Mouse (Mus musculus) liver, embryonic 16.5 days (tissue): Measurements from ENCODE around the gene Pilrb1. TPM values are rescaled to one million over a fixed set of nuclear protein-coding genes. Genes with fewer than 3 reads are reported as not detected.
"Not testable (repeated sequence)": the region's sequence is repeated elsewhere in the genome, so short reads cannot be mapped to it uniquely, and the experiment has no call there.

ENCODE experiments used
- ATAC-seq: fragments of 200-750 bp; cut with Nextera tagmentation; 2 replicates; pipeline ENCODE4 v1.8.0; 2017; ENCODE audit warnings: low read depth, mild to moderate bottlenecking, moderate number of reproducible peaks, moderate library complexity
- H3K27ac ChIP-seq: fragments of 300-500 bp; sonication (generic); 2 replicates; pipeline ENCODE4 v1.5.1; 2014; ENCODE audit warnings: mild to moderate bottlenecking, low read length
- H3K27me3 ChIP-seq: fragments of 300-500 bp; sonication (generic); 2 replicates; pipeline ENCODE4 v1.6.1; 2014; ENCODE audit warnings: low read depth, low read length, mixed read lengths; ENCODE audit not compliant: control insufficient read depth, insufficient read depth
- H3K36me3 ChIP-seq: fragments of 300-500 bp; sonication (generic); 2 replicates; pipeline ENCODE4 v1.6.1; 2014; ENCODE audit warnings: mild to moderate bottlenecking; ENCODE audit not compliant: control insufficient read depth, insufficient read depth
- H3K4me1 ChIP-seq: fragments of 300-500 bp; sonication (generic); 2 replicates; pipeline ENCODE4 v1.6.1; 2014; ENCODE audit warnings: low read depth, low read length, mixed read lengths; ENCODE audit not compliant: control insufficient read depth
- H3K4me2 ChIP-seq: fragments of 300-500 bp; sonication (generic); 2 replicates; pipeline ENCODE4 v1.6.1; 2014; ENCODE audit warnings: low read depth, low read length, mixed read lengths
- H3K4me3 ChIP-seq: fragments of 300-500 bp; sonication (generic); 2 replicates; pipeline ENCODE4 v1.5.1; 2014; ENCODE audit warnings: low read depth, mild to moderate bottlenecking, low read length
- H3K9ac ChIP-seq: fragments of 300-500 bp; sonication (generic); 2 replicates; pipeline ENCODE4 v1.6.1; 2014; ENCODE audit warnings: low read depth, low read length
- H3K9me3 ChIP-seq: fragments of 300-500 bp; sonication (generic); replicated peaks from 2 replicates; pipeline ENCODE4 v1.6.1; 2016; ENCODE audit warnings: low read length; ENCODE audit not compliant: control insufficient read depth
- WGBS: fragments of 180-500 bp; shearing (Covaris S2); extraction: QIAGEN DNeasy Blood & Tissue Kit; methylation state at CpG from one replicate; pipeline ENCODE4 v1.1.7; 2014; ENCODE audit not compliant: insufficient replicate concordance; 5-methylcytosine and 5-hydroxymethylcytosine counted together
- polyA plus RNA-seq: library from polyadenylated mRNA; unstranded; fragments of >200 nt; fragmentation: Nextera tagmentation; extraction: Ambion mirVana; gene quantifications from 2 replicates; pipeline ENCODE4 v1.2.1, GENCODE M21; 2015

Gene Pilrb1
- 5.8 and 6.6 TPM in 2 replicates for polyA plus RNA-seq

- H3K4me2 ChIP-seq, H3K9me3 ChIP-seq, H3K4me1 ChIP-seq, H3K36me3 ChIP-seq, H3K27ac ChIP-seq, H3K9ac ChIP-seq, H3K27me3 ChIP-seq, ATAC-seq: not testable (repeated sequence)
- WGBS, result 15% methylated on average over 2 of the region's 2 CpGs
- H3K4me3 ChIP-seq, result 0 out of 2 replicates have a peak within 1 kb of the TSS, but pooled peaks have one; percentile 13
Observed at GRCm38 (mm10) chr5:137857960-137858710, at the start of gene Pilrb1. TSS of gene Pilrb1 (minus strand) at chr5:137858106.

- WGBS, result 20% methylated on average over 1 of the region's 1 CpGs
Observed at GRCm38 (mm10) chr5:137897812-137898211, 39.9 kb upstream of the Pilrb1 start.

GRCm38 (mm10) chr5:137892954-137893353, 35.0 kb upstream of the Pilrb1 start:
- no peaks in the 10 kb centered on the region for H3K27me3 ChIP-seq
- ATAC-seq, result no peak
- 34% methylated on average over 1 of the region's 1 CpGs for WGBS
- H3K9me3 ChIP-seq, result no peaks in the 10 kb centered on the region
- H3K27ac ChIP-seq, result no peak overlapping the region
- no peaks in the 10 kb centered on the region for H3K36me3 ChIP-seq
- H3K4me1 ChIP-seq, result no peaks in the 10 kb centered on the region
- no peak overlapping the region for H3K9ac ChIP-seq
- H3K4me3 ChIP-seq, result no peak overlapping the region
- H3K4me2 ChIP-seq, result no peak overlapping the region

More at GRCm38 (mm10) chr5:137897812-137898211, 39.9 kb upstream of the Pilrb1 start:
- no peak overlapping the region for H3K27ac ChIP-seq
- no peaks in the 10 kb centered on the region for H3K36me3 ChIP-seq
- H3K9ac ChIP-seq, result no peak overlapping the region
- no peak overlapping the region for H3K4me3 ChIP-seq
- no peak for ATAC-seq
- no peak overlapping the region for H3K4me2 ChIP-seq
- no peaks in the 10 kb centered on the region for H3K27me3 ChIP-seq
- no peaks in the 10 kb centered on the region for H3K9me3 ChIP-seq
- H3K4me1 ChIP-seq, result no peaks in the 10 kb centered on the region

- H3K4me1 ChIP-seq, result no peaks in the 10 kb centered on the region
- H3K9me3 ChIP-seq, result no peaks in the 10 kb centered on the region
- no peak for ATAC-seq
- H3K9ac ChIP-seq, result no peak overlapping the region
- no peak overlapping the region for H3K4me3 ChIP-seq
- no peak overlapping the region for H3K4me2 ChIP-seq
- WGBS, result 57% methylated on average over 1 of the region's 1 CpGs
- no peak overlapping the region for H3K27ac ChIP-seq
- no peaks in the 10 kb centered on the region for H3K36me3 ChIP-seq
- H3K27me3 ChIP-seq, result no peaks in the 10 kb centered on the region
Observed at GRCm38 (mm10) chr5:137887666-137888065, 29.8 kb upstream of the Pilrb1 start.

GRCm38 (mm10) chr5:137885894-137886293, 28.0 kb upstream of the Pilrb1 start:
- Histone ChIP-seq H3K4me3 (no peak overlapping the region), H3K36me3 (no peaks in the 10 kb centered on the region), H3K27me3 (no peaks in the 10 kb centered on the region), H3K27ac (no peak overlapping the region), H3K9ac (no peak overlapping the region), H3K4me1 (no peaks in the 10 kb centered on the region), H3K4me2 (no peak overlapping the region), H3K9me3 (no peaks in the 10 kb centered on the region)
- WGBS, result 2% methylated on average over 2 of the region's 2 CpGs
- no peak for ATAC-seq

- no peak overlapping the region for H3K27ac ChIP-seq
- no peaks in the 10 kb centered on the region for H3K27me3 ChIP-seq
- no peak overlapping the region for H3K4me2 ChIP-seq
- 36% methylated on average over 3 of the region's 3 CpGs for WGBS
- H3K9me3 ChIP-seq, result no peaks in the 10 kb centered on the region
- H3K4me1 ChIP-seq, result no peaks in the 10 kb centered on the region
- no peak for ATAC-seq
- no peak overlapping the region for H3K9ac ChIP-seq
- H3K36me3 ChIP-seq, result no peaks in the 10 kb centered on the region
- no peak overlapping the region for H3K4me3 ChIP-seq
Observed at GRCm38 (mm10) chr5:137883345-137883744, 25.4 kb upstream of the Pilrb1 start.

GRCm38 (mm10) chr5:137882922-137883321, 25.0 kb upstream of the Pilrb1 start:
- Histone ChIP-seq H3K27me3 (no peaks in the 10 kb centered on the region), H3K4me3 (no peak overlapping the region), H3K4me2 (no peak overlapping the region), H3K9ac (no peak overlapping the region), H3K4me1 (no peaks in the 10 kb centered on the region), H3K27ac (no peak overlapping the region), H3K36me3 (no peaks in the 10 kb centered on the region), H3K9me3 (no peaks in the 10 kb centered on the region)
- 17% methylated on average over 4 of the region's 4 CpGs for WGBS
- ATAC-seq, result no peak

- no peak overlapping the region for H3K4me2 ChIP-seq
- 38% methylated on average over 2 of the region's 2 CpGs for WGBS
- no peaks in the 10 kb centered on the region for H3K36me3 ChIP-seq
Observed at GRCm38 (mm10) chr5:137877860-137878259, 20.0 kb upstream of the Pilrb1 start.

GRCm38 (mm10) chr5:137875054-137875453, 17.1 kb upstream of the Pilrb1 start:
- ATAC-seq, result no peak
- Histone ChIP-seq H3K9me3 (no peaks in the 10 kb centered on the region), H3K9ac (no peak overlapping the region), H3K27me3 (no peaks in the 10 kb centered on the region), H3K27ac (no peak overlapping the region), H3K36me3 (no peaks in the 10 kb centered on the region), H3K4me3 (no peak overlapping the region), H3K4me2 (no peak overlapping the region), H3K4me1 (no peaks in the 10 kb centered on the region)
- 45% methylated on average over 2 of the region's 2 CpGs for WGBS

More at GRCm38 (mm10) chr5:137877860-137878259, 20.0 kb upstream of the Pilrb1 start:
- H3K9me3 ChIP-seq, result no peaks in the 10 kb centered on the region
- ATAC-seq, result no peak
- no peak overlapping the region for H3K27ac ChIP-seq
- no peak overlapping the region for H3K4me3 ChIP-seq
- no peaks in the 10 kb centered on the region for H3K4me1 ChIP-seq
- no peaks in the 10 kb centered on the region for H3K27me3 ChIP-seq
- no peak overlapping the region for H3K9ac ChIP-seq
